Mouse (Mus musculus): ENCODE results near the gene Zfp784.
"Not testable (repeated sequence)": the region's sequence is repeated elsewhere in the genome, so short reads cannot be mapped to it uniquely, and the experiment has no call there.

Gene Zfp784

GRCm38 (mm10) chr7:5020000-5020681 is 18.1 kb downstream of the Zfp784 start, which contains the start of the genes Zfp865 and Ccdc106:
TSS of gene Zfp865 (plus strand) at chr7:5020376.
TSS of gene Ccdc106 (plus strand) at chr7:5020553.
- DNase-seq (ENCODE audit: low spot score), result peak; percentile 96

GRCm38 (mm10) chr7:5019576-5019975 is 18.7 kb downstream of the Zfp784 start:
- DNase-seq (ENCODE audit: low spot score), result not testable (repeated sequence)

- no peak for DNase-seq (ENCODE audit: low spot score)
Observed at GRCm38 (mm10) chr7:5017931-5018330, 20.3 kb downstream of the Zfp784 start.

GRCm38 (mm10) chr7:5017352-5017751 is 20.9 kb downstream of the Zfp784 start:
- no peak for DNase-seq (ENCODE audit: low spot score)

GRCm38 (mm10) chr7:5016920-5017319 is 21.3 kb downstream of the Zfp784 start:
- no peak for DNase-seq (ENCODE audit: low spot score)

GRCm38 (mm10) chr7:5016057-5016456 is 22.2 kb downstream of the Zfp784 start:
- no peak for DNase-seq (ENCODE audit: low spot score)

GRCm38 (mm10) chr7:5015118-5016001 is 22.9 kb downstream of the Zfp784 start, which contains the start of gene Gm44973:
TSS of gene Gm44973 (plus strand) at chr7:5015496.
- peak; percentile 95 for DNase-seq (ENCODE audit: low spot score)

- peak; percentile 98 for DNase-seq (ENCODE audit: low spot score)
Observed at GRCm38 (mm10) chr7:5014251-5015117, 23.8 kb downstream of the Zfp784 start, which contains the start of the genes Zfp524 and Fiz1. TSS of gene Zfp524 (plus strand) at chr7:5014415. TSS of gene Fiz1 (minus strand) at chr7:5014697.

- no peak for DNase-seq (ENCODE audit: low spot score)
Observed at GRCm38 (mm10) chr7:5012681-5013513, 25.3 kb downstream of the Zfp784 start.

GRCm38 (mm10) chr7:5008229-5008628 is 30.0 kb downstream of the Zfp784 start:
- no peak for DNase-seq (ENCODE audit: low spot score)

- not testable (repeated sequence) for DNase-seq (ENCODE audit: low spot score)
Observed at GRCm38 (mm10) chr7:5002876-5003275, 35.4 kb downstream of the Zfp784 start.

GRCm38 (mm10) chr7:4999876-5000275 is 38.4 kb downstream of the Zfp784 start:
- DNase-seq (ENCODE audit: low spot score), result no peak

GRCm38 (mm10) chr7:4996934-4997333 is 41.3 kb downstream of the Zfp784 start:
- no peak for DNase-seq (ENCODE audit: low spot score)

GRCm38 (mm10) chr7:4996003-4996895 is 42.0 kb downstream of the Zfp784 start, which contains the start of gene Zfp579:
TSS of gene Zfp579 (minus strand) at chr7:4996158.
- DNase-seq (ENCODE audit: low spot score), result peak; percentile 87

- DNase-seq (ENCODE audit: low spot score), result no peak
Observed at GRCm38 (mm10) chr7:4995268-4996002, 42.8 kb downstream of the Zfp784 start.

- DNase-seq (ENCODE audit: low spot score), result no peak
Observed at GRCm38 (mm10) chr7:4993999-4994788, 44.1 kb downstream of the Zfp784 start.

GRCm38 (mm10) chr7:4993347-4993998 is 44.8 kb downstream of the Zfp784 start:
- no peak for DNase-seq (ENCODE audit: low spot score)

- DNase-seq (ENCODE audit: low spot score), result no peak
Observed at GRCm38 (mm10) chr7:4988250-4988649, 50.0 kb downstream of the Zfp784 start.
